Mouse (Mus musculus) granulocyte monocyte progenitor cell, adult 5-6 weeks (primary cell): ENCODE results near the gene 4930442H23Rik. TPM values are rescaled to one million over a fixed set of nuclear protein-coding genes. Genes with fewer than 3 reads are reported as not detected.
"Not testable (repeated sequence)": the region's sequence is repeated elsewhere in the genome, so short reads cannot be mapped to it uniquely, and the experiment has no call there.

Experiments
- ATAC-seq: replicated peaks from 2 replicates; pipeline ENCODE4 v1.8.0; 2016; ENCODE audit warnings: mild to moderate bottlenecking, moderate TSS enrichment, inconsistent platforms; ENCODE audit not compliant: poor library complexity, severe bottlenecking
- total RNA-seq, 2 experiments: library from RNA; stranded (forward) in 1 of 2; stranded (reverse) in 1 of 2; fragments of 200-712, 200-1000 nt in 1 of 2; fragments of >200 nt in 1 of 2; fragmentation: Nextera tagmentation in 1 of 2; gene quantifications; 2 replicates each; pipeline ENCODE4 v1.2.3; 2014 to 2017

Gene 4930442H23Rik
- total RNA-seq (2014; fragmentation: Nextera tagmentation) (not detected in 2 replicates), total RNA-seq (2017) (not detected in 2 replicates)

DNA sequence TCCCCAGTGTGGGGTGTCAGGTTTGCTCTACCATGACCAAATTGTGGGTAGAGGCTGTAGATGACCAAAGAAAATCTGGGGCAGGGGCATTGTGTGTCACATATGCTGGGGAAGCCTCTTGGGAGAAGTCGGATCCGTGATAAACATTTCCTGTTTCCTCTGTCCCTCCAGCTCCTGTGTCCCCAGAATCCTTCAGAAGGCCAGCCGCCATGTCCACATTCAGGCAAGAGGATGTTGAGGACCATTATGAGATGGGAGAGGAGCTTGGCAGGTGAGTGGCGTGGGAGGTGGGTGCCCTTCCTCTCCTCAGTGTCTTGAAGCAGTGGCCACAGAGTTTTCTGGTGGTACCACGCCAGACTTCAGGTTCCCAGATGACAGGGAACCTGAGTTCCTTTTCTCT is at the start of gene 4930442H23Rik:
TSS of gene 4930442H23Rik (minus strand) at position 45 of the 400 bp plus-strand sequence.
- ATAC-seq: no peak

DNA sequence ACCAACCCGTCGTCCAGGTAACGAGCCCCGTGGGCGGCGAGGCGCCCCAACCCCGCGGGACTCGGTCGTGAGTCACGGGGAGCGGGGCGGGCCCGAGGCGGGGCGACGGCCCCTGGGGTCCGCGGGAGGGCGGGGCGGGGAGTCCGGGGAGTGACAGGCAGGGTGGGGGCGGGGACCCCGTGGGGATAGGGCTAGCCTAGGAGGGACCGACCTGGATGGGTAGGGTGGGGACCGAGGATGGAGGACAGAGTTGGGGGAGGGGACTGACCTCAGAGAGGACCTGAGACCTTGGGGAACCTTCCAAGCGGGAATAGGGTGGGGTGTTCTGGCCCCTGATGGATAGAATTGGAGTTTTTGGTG is 49.6 kb upstream of the 4930442H23Rik start:
- 0 out of 2 replicates have a peak, but pooled peaks have one; percentile 1 for ATAC-seq

DNA sequence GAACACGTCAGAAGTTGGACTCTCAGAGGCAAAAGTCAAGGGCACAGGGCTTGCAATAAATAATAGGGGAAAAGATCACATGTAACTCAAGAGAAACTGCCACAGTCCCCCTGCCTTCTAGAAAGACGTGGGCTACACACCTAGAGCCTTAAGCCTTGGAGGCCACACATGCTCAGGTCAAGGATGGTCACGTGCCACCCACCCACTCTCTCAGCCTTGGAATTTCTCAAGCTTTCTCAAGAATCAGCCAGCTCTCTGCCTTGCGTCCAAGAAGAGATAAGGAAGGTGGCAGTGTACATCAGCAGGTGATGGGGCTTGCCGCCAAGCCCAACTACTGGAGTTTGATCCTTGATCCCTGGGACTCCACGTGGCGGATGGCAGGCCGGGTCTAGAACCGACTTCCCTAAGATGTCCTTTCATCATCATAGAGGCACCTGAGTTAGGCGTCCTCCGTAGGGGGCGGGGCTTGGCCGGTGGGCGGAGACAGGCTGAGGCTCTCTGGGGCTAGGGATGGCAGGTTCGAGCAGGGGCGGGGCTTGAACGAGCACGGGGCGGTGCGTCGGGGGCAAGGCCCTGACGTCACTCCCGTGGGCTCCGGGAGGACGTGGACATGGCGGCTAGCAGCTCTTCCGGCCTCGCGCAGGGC is 49.1 kb upstream of the 4930442H23Rik start, which contains the start of gene Zfr2:
TSS of gene Zfr2 (plus strand) at position 576 of the 646 bp plus-strand sequence.
- ATAC-seq: peak; percentile 92

DNA sequence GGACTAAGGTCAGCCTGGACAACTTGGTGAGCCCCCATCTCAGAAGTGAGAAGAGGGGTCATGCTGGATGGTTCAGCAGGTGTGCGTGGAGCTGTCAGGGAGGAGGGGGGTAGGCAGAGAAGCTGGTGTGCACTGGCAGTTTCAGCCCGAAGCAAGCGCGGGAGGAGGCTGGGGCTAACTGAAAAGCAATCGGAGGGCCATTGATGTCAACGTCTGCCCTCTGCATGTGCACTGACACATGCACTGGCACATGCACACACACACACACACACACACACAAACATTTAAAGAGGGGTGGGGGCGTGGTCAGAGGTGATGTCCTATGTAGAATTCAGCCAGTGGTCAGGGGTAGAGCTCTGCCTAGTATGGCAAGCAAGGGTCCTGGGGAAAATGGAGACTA is 47.8 kb upstream of the 4930442H23Rik start:
- no peak for ATAC-seq

DNA sequence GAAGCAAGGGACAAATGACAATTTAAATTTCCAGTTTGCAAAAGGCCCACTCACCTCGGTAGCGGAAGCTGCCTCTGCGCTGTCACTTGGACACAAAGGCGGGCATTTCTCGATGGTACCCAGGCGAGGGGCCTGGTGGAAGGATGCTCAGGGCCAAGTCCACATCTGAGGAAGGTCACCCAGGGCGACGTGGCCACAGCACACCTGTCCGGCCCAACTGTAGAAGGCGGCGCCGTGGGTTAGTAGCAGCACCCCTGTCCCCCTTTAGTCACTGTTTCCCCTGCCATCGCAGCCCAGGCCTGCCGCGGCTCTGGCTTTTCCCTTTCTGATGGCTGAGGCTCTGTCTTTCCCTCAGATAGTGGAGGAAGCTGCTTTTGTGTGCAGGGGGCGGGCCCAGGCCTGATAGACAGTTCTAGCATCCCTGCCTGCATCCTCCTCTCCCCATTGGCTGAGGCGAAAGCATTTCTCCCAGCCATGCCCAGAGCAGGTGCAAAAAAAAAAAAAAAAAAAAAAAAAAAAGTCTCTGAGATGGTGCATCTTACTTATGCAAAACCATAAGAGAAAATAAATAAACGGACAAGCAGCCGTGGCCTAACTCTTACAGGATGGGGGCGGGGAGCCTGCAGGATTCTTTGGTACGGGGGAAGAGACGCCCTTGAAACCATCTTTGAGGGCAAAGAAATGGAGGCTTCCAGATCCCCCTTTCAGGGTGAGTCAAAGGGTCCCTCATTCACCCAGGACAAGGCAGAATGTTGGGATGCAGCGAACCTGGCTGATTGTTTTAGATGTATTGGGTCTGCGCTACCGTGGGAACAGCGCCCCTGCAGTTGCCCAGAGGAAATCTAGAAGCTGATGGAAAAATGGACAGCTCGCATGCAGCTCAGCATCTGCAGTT is 47.0 kb upstream of the 4930442H23Rik start, which contains the start of gene Atcay:
TSS of gene Atcay (minus strand) at position 396 of the 895 bp plus-strand sequence.
- no peak for ATAC-seq

DNA sequence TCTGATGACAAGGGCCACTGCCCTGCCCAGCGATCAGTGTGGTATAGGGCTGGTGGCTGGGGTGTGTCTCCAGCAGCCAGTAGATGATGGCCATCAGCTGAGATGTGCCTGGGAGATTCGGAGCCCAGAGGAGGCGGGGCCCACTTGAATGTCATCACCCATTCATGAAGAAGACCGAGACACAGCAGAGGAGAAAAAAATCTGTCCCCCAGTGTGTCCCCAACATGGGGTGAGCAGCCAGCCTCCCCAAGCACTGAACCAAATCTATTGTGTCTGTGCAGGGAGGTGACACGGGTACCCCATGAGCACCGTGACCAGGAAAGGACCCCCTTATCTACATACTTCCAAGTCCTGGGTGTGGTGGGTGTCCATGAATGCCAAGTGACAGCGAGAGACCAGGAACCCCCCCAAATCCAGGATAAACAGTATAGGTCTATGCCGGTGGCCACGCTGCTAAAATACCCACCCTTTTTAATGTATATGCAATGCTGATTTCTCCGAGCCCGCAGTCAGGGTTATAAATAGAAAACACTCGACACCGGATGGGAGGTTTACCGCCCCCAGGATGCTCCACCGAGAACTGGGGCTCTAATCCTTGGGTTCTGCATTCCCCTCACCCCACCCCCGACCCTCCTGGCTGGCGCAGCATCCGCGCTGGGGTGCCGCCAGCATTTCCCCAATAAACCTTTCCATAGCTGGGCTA is 46.2 kb upstream of the 4930442H23Rik start:
- ATAC-seq: no peak

DNA sequence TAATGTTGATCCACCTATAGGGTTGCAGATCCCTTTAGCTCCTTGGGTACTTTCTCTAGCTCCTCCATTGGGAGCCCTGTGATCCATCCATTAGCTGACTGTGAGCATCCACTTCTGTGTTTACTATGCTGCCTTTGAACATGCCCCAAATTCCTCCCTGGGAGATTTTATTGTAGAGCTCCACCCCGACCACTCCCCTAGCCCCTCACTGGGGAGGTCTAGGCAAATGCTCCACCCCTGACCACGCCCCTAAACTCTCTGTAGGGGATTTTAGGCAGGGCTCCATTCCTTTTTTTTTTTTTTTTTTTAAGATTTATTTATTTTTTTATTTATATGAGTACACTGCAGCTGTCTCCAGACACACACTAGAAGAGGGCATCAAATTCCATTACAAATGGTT is 40.1 kb upstream of the 4930442H23Rik start:
- ATAC-seq: not testable (repeated sequence)

DNA sequence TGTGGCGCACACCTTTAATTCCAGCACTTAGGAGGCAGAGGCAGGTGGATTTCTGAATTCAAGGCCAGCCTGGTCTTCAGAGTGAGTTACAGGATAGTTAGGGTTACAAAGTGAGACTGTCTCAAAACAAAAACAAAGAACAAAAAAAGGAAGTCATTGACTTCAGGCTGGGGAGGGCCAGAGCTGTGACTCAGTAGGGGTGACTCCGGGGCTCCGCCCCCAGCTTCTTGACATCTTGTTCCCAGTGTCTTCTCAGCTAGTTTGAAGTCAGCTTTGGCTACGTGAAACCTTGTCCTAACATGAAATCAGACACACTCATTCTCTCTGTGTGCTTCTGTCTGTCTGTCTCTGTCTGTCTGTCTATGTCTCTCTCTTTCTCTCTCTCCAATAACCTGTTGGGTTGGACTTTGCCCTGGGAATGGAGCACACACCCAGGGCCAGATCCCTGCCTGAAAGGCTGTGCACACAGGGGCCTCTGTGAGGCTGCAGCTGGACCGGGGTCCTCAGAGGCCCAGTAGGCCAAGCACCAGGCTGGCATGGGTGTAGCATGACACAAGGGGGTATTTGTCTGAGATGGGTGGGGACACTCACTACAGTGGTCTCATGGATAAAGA is 37.9 kb upstream of the 4930442H23Rik start:
- ATAC-seq: peak; percentile 82

DNA sequence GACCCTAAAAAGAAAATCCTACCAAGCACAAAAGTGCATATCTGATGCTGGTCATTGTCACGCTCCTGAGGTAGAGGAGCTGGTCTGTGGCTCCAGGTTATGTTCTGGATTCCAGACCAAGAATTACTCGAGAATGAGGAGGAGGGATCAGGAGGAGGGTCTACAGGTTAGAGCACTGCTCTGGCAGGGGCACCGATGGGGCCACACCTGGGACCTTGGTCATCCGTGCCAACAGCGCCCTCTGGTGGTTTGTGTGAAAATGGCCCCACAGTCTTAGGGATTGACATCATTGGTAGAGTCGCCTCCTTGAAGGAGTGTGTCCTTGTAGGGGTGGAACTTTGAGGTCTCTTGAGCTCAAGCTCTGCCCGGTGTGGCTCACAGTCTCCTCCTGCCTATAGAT is 34.3 kb upstream of the 4930442H23Rik start:
- ATAC-seq: peak; percentile 54

DNA sequence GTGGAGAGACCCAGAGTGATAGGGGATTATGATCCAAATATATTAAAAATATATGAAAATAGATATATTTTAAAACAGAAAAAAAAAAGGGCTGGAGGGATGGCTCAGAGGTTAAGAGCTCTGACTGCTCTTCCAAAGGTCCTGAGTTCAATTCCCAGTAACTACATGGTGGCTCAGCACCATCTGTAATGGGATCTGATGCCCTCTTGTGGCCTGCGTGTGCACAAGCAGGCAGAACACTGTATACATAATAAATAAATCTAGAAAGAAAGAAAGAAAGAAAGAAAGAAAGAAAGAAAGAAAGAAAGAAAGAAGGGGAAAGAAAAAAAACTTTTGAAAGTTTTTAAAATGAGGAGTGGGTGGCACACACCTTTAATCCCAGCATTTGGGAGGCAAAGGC is 33.6 kb upstream of the 4930442H23Rik start:
- ATAC-seq: not testable (repeated sequence)

DNA sequence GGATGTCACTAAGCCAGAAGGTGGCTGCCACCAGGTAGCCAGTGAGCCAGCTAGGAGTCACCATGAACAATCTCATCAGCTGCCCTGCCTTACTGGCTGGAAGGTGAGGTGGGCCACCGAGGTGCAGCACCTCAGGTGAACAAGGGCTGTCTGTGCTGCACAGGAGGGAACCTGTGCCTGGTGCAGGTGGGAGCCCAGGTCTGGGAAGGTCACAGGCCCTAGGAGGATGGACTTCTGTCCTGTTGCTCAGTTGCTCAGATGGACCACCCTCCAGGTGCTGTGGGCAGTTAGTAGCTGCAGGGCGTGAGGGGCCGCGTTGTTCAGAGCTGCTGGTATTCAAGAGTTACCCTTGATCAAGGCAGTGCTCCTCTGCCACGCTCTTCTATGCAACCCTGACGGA is 33.2 kb upstream of the 4930442H23Rik start:
- no peak for ATAC-seq

DNA sequence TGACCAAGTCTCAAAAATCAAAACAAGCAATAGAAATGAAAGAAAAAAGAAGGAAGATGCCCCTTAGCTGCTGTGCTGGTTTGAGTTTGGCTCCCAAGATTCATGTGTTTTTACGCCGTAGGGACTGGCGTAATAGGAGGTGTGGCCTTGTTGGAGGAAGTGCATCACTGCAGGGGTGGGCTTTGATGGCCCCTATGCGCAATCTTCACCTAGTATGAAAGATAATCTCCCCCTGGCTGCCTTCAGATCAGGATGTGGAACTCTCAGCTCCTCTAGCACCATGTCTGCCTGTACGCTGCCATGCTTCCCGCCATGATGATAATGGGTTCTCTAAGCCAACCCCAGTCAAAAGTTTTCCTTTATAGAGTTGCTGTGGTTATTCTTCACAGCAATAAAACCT is 32.6 kb upstream of the 4930442H23Rik start:
- ATAC-seq: peak; percentile 76

DNA sequence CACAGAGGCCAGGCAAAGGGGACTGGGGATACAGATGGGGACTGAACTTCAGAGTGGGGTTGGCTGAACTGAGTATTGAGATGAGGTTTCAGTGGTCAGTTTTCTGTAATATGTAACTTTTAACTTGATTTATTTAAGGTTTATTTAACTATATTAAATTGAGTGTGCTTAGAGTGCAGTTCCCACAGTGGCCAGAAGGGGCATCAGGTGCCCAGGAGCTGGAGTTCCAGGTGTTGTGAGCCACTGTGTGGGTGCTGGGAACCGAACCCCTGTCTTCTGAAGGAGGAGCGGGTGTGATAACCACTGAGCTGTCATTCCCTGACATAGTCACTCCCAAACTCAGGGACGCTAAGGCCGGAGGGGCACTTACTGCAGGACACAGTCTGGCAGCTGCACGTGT is 26.5 kb upstream of the 4930442H23Rik start:
- ATAC-seq: no peak

DNA sequence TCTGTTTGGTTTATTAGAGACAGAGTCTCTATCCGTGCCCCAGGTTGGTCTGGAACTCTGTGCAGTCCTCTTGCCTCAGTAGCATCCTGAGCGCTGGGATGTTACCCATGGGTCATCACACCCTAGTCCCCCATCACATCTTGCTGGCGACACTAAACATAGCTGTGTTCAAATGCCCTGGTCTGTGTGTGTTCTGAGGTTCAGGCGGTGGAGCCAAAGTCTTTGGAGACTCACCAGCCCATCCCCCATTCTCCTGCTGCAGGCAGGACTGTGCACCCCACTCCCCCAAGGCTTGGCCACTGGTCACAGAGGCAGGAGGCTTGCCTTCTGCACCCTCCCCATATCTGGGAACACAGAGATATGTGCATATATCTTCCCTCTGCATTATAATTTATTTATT is 20.5 kb upstream of the 4930442H23Rik start:
- no peak for ATAC-seq

DNA sequence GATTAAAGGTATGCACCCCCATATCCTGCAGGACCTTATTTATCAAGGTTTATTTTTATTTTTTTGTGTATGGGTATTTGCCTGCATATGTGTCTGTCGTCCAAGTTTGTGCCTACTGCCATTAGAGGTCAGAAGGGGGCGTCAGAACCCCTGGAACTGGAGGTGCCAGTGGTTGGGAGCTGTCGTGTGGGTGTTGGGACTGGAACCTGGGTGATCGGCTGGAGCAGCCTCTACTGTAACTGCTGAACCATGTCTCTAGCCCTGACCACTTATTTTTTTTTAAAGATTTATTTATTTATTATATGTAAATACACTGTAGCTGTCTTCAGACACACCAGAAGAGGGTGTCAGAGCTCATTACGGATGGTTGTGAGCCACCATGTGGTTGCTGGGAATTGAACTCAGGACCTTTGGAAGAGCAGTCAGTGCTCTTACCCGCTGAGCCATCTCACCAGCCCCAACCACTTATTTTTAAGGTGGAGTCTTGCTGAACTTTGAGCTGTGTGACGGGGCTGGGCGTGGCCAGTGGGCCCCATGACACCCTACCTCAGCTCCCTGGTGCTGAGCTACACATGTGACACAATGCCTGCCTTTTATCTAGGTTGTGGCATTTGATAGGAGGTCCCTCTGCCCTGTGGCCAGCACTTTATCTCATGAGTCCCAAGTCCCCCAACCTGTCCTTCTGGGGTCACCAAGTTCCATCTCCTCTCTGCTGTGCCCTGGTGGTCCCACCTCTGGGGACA is 19.5 kb upstream of the 4930442H23Rik start:
- ATAC-seq: no peak

DNA sequence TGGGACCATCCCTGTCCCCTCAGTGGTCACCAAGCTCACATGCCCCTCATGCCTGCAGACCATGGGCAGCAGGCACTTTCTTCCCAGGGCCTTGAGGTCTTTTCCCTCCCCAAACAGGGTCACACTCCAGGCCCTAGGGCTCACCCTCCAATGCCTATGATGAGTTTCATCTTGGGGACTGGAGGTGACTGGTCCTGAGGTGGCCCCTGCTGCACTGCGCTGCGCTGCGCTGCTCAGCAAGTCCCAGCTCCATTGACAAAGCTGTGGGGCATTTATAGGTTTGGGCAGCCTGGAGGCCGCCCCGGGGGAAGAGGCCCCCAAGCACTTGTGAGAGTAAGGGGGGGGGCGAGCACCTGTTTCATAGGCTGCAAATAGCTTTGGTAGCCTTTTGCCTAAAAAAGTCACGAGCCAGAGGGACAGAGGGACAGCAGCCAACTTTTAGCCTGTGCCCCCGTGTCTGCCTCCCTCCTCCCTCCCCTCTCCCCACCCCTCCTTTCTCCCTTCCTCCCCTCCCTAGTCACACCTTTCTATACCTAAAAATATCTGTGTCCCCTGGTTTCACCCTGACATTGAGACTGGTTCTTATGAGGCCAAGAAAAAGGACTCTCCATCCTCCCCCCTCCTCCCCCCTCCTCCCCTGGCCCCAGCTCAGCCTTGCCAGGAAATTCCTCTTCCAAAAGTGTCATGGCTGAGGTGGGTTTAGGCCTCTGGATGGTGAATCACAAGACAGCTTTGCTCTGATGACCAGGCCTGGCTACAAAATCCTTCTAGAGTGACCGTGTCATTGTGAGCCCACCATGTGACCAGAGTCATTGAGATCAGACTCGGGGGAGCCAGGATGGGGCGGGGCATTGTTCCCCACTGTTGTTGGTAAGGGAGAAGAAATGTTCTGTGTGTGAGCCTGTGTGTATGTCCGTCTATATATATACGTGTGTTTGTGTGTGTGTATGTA is 18.4 kb upstream of the 4930442H23Rik start, which contains the start of gene Nmrk2:
TSS of gene Nmrk2 (minus strand) at position 245 of the 952 bp plus-strand sequence.
- ATAC-seq: no peak

DNA sequence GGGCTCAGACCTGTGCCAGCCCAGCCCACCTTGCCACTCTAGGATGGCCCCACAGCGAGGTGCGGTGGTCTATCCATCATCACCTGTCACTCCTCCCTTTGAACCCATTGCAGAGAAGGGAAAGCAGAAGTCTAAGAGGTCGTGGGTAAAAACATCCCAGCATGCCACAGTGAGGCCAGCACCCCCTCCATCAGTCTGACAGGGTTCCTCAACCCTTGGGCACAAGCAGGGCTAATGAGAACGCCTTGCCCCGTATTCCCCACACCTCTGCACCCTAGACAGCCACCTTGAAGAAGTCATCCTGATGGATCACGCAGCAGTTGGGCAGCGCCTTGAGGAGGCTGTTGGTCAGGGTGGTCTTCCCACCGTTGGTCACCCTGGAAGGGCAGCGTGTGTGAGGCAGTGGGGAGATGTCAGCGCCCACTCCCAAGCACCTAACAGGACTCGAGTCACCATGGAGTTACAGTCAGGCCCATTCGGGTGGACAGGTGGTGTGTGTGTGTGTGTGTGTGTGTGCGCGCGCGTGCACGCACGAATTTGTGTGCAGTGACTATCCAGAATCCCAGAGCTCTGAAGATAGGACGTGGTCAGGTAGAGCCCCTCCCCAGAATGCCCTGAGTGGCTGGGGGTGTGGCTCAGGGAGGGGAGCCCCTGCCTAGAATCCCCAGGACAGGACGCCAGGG is 17.1 kb upstream of the 4930442H23Rik start:
- ATAC-seq: no peak

DNA sequence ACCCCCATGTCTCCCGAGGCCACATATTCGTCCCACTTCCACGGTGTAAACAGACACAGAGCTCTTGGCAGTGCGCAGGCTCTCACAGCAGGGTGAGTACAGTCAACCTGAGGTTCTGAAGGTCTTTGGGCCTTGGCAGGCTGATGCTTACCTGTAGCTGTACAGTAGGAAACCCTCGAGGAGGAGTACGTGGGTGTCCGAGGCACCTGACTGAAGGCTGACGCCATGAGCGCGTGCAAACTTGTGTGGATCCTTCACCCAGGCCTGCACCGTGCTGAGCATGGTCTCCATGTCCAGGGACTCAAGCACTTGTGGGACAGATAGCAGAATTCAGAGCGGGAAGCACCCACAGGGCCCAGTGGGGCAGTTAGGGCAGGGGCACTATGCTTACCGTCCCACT is 16.5 kb upstream of the 4930442H23Rik start:
- no peak for ATAC-seq
